Mouse (Mus musculus): ENCODE measurements around the gene Babam2.
"Not testable (repeated sequence)": the region's sequence is repeated elsewhere in the genome, so short reads cannot be mapped to it uniquely, and the experiment has no call there.

Babam2 gene

GRCm38 (mm10) chr5:31934397-31934796 is 236.9 kb downstream of the Babam2 start:
- no peak for DNase-seq (ENCODE audit: low read depth)

GRCm38 (mm10) chr5:31935936-31936335 is 238.5 kb downstream of the Babam2 start:
- DNase-seq (ENCODE audit: low read depth): no peak

DNA sequence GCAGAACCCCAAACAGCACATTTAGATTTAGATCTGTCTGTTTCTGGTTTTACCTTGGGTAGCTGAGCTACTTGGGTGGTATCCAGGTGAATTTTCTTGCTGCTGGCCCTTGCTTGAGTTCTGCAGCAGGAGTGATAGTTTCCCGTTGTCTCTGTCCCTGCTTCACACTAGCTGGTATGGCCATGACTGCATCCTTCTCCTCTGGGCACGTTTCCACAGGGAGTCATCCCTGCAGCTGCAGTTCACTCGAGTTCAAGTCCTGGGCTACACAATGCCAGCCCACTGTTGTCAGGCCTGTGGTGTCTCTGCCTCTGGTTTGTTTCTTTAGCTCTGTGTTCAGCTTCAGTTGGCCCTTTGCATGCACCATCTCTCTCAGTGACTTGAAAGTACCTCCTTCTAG is 239.0 kb downstream of the Babam2 start:
- no peak for DNase-seq (ENCODE audit: low read depth)

DNA sequence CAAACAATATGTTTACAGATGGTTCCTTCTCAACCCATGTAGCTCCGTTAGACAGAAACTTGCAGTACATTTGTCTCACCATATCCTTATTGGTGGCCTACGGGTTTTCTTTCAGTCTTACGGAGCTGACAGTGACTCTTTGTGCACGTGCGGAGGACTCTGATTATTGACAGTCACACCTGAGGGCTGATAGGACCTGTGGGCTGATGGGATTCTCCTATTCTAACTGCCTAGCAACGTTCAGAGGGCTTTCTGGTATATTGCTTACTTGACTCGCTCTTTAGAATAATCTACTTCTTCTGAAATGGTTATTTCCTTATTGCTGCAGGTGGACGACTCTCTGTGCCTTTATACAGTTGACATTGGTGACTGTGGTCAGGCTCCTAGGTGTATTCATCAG is 243.4 kb downstream of the Babam2 start:
- no peak for DNase-seq (ENCODE audit: low read depth)

DNA sequence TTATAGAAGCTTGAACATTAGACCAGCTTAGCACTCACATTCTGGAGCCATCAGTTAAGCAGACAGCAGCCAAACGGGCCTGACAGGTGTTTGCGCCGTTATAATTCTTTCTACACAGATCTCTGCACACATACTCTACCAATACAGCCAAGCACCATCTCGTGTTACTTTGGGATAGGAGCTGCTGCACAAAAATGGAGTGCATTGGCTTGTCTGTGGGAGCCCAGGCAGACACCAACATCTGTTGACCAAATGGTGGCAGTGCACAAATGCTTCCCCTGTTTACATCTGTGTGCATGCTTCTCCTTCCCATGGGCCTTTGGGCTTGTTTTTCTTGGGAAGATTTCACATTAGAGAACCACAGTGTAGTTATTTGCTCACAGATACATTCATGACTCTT is 249.7 kb downstream of the Babam2 start:
- DNase-seq (ENCODE audit: low read depth): no peak

DNA sequence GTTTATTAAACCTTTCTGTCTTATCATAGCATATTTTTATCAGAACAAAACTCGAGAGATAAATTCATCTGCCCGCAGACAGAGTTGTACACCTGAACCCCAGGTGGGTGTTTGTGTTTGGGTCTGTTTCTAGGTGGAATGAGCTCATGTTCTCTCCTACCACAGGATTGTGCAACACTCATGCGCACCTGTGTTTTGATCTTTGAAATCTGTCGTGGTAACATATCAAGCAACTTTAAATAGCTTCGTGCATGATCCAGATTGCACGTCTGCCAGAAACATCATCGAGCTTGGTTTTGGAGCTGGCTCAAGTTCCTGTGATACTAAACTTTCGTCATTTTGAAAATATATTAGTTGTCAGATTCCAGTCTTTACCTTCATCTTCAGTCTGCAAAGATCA is 251.9 kb downstream of the Babam2 start:
- no peak for DNase-seq (ENCODE audit: low read depth)

- DNase-seq (ENCODE audit: low read depth): no peak
Observed at GRCm38 (mm10) chr5:31950532-31950931, 253.0 kb downstream of the Babam2 start.

DNA sequence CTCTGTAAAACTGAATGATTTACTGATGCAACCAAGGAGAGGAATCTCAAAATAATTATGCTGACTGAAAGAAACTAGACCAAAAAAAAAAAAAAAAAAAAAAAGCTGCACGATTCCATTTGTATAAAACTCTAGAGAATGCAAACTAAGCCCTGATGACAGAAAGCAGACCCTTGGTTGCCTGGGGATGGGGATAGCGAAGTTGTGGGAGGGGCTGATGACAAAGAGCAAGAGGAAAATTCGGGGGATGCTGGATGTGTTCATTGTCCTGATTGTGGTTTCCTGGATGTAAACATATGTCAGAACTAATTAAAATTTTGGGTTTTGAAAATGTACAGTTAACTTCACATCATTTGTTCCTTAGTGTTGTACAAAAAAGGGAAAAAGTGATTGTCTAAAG is 257.7 kb downstream of the Babam2 start:
- DNase-seq (ENCODE audit: low read depth): no peak

- DNase-seq (ENCODE audit: low read depth): peak; percentile 22
Observed at GRCm38 (mm10) chr5:31956336-31956735, 258.9 kb downstream of the Babam2 start.

- DNase-seq (ENCODE audit: low read depth): no peak
Observed at GRCm38 (mm10) chr5:31959886-31960285, 262.4 kb downstream of the Babam2 start.

GRCm38 (mm10) chr5:31961423-31961822 is 263.9 kb downstream of the Babam2 start:
- DNase-seq (ENCODE audit: low read depth): no peak

DNA sequence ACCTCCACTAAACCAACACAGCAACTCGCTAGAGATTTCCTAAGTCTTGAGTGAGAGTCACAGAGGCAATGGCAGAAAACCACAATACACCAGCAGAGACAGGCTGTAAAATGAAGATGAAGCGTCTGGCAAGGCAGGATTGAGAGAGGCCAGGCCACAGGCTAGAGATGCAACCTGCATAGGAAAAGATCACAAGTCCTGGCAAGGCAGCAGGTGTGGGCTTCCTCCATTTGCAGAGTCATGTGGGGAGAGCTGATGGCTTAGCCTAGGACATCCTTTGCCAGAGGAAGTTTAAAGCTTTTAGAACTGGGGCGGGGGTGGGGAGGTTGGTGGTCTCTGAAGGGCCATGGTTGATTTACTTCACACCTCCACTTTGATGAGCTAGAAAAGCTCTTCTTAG is 264.9 kb downstream of the Babam2 start:
- no peak for DNase-seq (ENCODE audit: low read depth)

GRCm38 (mm10) chr5:31963352-31963751 is 265.9 kb downstream of the Babam2 start:
- no peak for DNase-seq (ENCODE audit: low read depth)

DNA sequence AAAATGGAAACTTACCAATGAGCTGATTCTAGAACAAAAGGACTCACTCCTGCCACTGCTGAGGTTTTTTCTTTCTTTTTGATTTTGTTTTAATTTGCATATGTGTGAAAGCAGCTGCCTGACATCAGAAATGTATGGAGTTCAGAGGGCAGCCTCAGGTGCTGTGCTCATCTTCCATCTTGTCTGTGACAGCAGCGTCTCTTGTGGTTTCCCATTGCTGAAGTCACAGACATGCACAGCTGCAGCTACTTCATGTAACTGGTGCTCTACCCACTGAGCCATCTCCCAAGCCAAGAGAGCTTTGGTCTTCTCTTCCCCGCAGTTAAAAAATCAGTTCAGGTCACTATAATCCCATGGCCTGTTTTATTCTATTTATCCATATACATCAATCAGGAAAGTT is 266.4 kb downstream of the Babam2 start:
- DNase-seq (ENCODE audit: low read depth): no peak

DNA sequence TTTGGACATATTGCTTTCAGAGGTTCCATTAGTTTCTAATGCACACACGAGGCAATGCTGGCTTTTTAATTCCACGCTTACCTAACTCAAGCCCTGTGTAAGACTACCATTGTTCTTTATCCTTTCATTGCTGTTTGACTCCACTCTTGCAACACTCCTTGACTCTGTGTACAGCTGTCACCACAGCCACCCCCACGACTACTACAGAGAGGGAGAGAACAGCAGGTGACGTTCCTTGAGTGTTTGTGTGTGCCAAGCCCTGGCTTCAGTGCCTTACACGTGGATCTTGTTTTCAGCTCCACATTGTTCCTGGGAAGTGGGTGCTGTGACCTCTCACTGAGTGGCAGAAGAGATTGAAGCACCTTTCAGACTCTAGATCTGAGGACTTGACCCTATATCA is 269.3 kb downstream of the Babam2 start:
- DNase-seq (ENCODE audit: low read depth): no peak

DNA sequence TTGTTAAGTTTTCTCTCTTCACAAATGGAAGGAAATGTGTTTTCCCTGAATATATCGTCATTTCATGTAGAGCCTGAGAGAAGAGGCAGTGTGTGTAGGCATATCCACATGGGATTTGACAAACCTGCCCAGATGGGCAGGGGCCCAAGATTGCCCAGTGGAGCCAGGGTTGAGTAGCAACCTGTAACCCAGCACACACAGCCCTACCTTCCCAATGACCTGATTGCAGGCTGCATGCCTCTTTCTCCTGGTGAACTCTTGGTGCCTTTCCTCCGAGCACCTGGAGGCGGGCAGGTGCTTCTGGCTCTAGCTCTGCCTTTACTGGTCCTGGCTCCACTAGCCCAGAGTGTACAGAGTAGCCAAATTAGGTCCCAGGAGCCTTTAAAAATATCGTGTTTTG is 270.0 kb downstream of the Babam2 start:
- DNase-seq (ENCODE audit: low read depth): no peak

DNA sequence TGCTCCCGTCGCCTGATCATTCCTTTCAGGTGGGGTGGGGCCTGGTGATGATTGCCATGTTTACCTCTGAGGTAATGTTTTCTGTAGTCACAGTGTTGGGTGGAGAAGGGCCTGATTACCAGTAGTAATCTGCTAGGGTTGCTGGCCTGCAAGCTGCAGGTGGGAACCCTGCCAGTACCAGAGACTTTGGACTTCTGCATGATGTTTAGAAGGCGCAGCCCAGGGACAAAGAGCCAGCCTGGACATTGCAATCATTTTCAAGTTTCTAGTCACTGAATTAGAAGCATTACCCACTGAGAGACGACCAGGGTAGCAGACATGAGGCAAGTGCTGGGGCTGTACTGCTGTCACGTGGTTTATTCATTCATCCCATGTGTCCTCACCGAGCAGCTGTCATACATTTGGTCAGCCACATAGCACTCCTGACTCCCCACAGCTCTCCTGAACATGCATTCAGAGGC is 270.6 kb downstream of the Babam2 start:
- no peak for DNase-seq (ENCODE audit: low read depth)

DNA sequence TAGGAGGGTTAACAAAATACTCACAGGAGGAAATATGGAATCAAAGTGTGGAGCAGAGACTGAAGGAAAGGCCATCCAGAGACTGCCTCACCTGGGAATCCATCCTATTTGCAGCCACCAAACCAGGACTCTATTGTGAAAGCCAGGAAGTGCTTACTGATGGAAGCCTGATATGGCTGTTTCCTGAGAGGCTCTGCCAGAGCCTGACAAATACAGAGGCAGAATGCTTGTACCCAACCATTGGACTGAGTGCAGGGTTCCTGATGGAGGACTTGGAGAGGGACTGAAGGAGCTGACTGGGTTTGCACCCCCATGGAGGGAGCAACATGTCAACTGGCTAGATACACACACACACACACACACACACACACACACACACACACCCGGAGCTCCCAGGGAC is 274.9 kb downstream of the Babam2 start:
- not testable (repeated sequence) for DNase-seq (ENCODE audit: low read depth)

- DNase-seq (ENCODE audit: low read depth): no peak
Observed at GRCm38 (mm10) chr5:31974614-31975168, 277.2 kb downstream of the Babam2 start.

DNA sequence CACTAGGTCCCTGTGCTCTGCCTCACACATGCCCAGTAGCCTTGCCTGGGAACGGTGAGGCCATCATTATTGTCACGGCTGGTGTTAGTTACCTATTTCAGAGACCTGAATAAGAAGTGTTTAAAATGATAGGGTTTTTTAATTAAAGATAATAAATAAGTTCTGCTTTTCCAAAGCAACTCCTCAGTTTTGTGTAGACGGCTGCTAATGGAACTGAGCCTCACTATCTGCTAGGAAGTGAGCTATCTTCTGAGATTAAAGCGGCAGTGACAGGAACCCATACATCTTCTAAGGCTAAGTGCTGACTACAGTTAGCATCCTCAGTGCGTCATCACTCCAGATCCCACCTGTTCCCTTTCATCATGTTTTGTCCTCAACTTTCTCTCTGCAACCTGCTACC is 284.6 kb downstream of the Babam2 start:
- DNase-seq (ENCODE audit: low read depth): no peak

DNA sequence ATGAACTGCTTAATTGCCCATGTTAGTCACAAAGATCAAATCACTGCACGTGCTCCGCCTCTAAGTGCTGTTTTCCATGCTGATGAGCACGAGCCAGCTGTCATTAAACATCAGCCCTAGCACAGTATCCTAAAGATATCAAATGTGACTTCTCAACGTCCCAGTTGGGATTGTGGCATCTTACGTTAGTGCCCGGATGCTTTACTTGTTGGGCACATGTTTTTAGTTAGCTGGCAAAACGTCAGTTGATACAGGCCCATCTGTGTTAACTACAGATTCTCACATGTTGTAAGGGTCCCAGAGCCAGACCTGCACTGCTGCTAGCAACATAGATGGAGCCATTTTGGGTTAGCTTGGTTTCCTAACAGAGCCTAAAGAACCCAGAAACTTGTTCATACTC is 285.7 kb downstream of the Babam2 start:
- no peak for DNase-seq (ENCODE audit: low read depth)

DNA sequence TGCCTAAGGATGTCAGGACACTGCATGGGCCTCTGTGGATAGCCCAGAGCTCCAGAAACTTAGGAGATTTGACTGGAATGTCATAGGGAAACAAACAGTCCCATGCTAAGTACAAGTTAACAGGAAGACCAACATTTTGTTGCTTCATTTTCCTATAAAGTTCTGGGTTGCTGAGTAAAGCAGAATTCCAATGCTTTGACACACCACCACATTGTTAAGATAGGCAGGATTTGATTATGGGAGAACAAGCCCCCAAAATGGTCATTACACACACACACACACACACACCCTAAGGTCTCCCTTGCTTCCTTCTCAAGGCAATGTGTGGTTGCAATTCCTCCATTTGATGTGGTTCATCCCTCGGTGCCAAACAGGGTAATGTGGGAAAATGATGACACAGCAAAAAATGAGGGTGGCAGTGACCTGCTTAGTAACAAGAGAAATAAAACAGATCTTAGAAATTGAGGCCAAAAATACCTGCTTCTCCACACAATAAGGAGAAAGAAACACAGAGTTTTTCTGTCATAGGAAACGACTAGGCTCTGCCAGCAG is 286.4 kb downstream of the Babam2 start:
- no peak for DNase-seq (ENCODE audit: low read depth)

DNA sequence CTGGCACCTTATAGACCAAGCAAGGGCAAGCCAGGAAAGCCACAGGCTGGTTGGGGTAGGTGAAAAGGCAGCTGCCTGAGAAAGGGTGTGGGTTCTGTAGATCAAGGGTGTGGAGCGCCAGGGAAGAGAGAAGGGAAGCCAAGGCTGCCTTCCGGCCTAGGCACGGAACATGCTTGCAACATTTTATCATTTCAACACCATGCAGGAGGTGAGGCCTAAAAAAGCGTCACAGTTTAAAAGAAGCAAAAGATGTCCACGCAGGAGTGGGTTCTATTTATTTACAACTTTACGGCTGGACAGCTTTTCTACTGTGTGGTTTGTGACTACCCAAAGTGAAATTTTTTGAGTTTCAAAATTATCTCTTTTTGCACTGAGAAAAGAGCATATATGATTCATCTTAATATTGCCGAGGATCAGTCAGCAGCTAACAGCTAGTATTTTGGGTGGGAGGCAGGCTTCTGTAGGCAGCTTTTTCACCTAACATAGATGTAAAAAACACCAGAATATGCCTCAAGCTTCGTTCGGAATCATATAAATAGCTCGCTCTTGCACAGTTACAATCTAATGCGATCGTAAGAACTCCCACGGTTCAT is 287.0 kb downstream of the Babam2 start:
- no peak for DNase-seq (ENCODE audit: low read depth)

DNA sequence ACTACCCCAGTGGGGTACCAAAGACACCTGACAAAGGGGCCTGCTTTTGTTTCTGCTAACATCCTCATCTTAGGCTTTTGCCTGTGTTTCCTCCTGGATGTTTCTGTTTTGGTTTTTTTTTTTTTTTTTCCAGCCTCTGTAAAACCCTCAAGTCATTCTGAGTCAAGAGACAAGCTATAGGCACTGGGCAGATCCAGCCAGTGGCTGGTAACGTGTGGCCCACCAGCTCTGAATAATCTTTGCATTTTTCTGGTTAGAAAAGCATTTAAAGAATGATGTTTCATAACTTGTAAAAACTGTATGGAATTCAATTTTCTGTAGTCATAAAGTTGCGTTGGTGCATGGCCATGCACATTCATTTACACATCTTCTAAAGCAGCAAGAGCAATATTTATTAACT is 287.5 kb downstream of the Babam2 start:
- DNase-seq (ENCODE audit: low read depth): no peak
